Mouse (Mus musculus) heart, embryonic 10.5 days (tissue): Measurements from ENCODE around the gene Fam229b. TPM values are rescaled to one million over a fixed set of nuclear protein-coding genes. Genes with fewer than 3 reads are reported as not detected.

Experiments used
- DNase-seq: peaks from one replicate; pipeline ENCODE4 v3.0.0-alpha.2; 2017; ENCODE audit warnings: low spot score
- H3K27ac ChIP-seq: fragments of 300-500 bp; sonication (generic); 2 replicates; pipeline ENCODE4 v1.5.1; 2016; ENCODE audit warnings: mild to moderate bottlenecking
- H3K27me3 ChIP-seq: fragments of 300-500 bp; sonication (generic); 2 replicates; pipeline ENCODE4 v1.6.1; 2016; ENCODE audit warnings: mild to moderate bottlenecking; ENCODE audit not compliant: poor library complexity, insufficient read depth, severe bottlenecking
- H3K36me3 ChIP-seq: fragments of 300-500 bp; sonication (generic); 2 replicates; pipeline ENCODE4 v1.6.1; 2016; ENCODE audit warnings: mild to moderate bottlenecking, moderate library complexity
- H3K4me1 ChIP-seq: fragments of 300-500 bp; sonication (generic); 2 replicates; pipeline ENCODE4 v1.6.1; 2016; ENCODE audit warnings: mild to moderate bottlenecking
- H3K4me3 ChIP-seq: fragments of 300-500 bp; sonication (generic); 2 replicates; pipeline ENCODE4 v1.5.1; 2016; ENCODE audit warnings: mild to moderate bottlenecking, moderate library complexity
- H3K9me3 ChIP-seq: fragments of 300-500 bp; sonication (generic); 2 replicates; pipeline ENCODE4 v1.6.1; 2016; ENCODE audit warnings: mild to moderate bottlenecking, moderate library complexity
- WGBS: fragments of 180-500 bp; shearing (Covaris S2); methylation state at CpG from one replicate; pipeline ENCODE4 v1.1.7; 2016; 5-methylcytosine and 5-hydroxymethylcytosine counted together
- polyA plus RNA-seq: library from polyadenylated mRNA; unstranded; fragments of >200 nt; fragmentation: Nextera tagmentation; extraction: Ambion mirVana; gene quantifications from 2 replicates; pipeline ENCODE4 v1.2.1, GENCODE M21; 2016

Gene Fam229b
- polyA plus RNA-seq, 1 experiment from 2014 or later = 5.9 TPM

- H3K4me1 ChIP-seq = peaks cover 6% of the 10 kb centered on the region; the same call in 1 of the 2 replicates
- DNase-seq = no peak
- no peaks in the 10 kb centered on the region for H3K36me3 ChIP-seq
- H3K9me3 ChIP-seq = no peaks in the 10 kb centered on the region
- no peak overlapping the region for H3K4me3 ChIP-seq
- no peak overlapping the region for H3K27ac ChIP-seq
- 0 out of 2 replicates have a peak, but pooled peaks cover 5% of the 10 kb centered on the region for H3K27me3 ChIP-seq
- 62% methylated on average over 18 of the region's 18 CpGs for WGBS
Measured at GRCm38 (mm10) chr10:39162666-39163484, 29.2 kb upstream of the Fam229b start.

GRCm38 (mm10) chr10:39161406-39161805 is 27.7 kb upstream of the Fam229b start:
- H3K4me3 ChIP-seq = no peak overlapping the region
- WGBS = 86% methylated on average over 1 of the region's 1 CpGs
- H3K27me3 ChIP-seq = no peaks in the 10 kb centered on the region
- peaks cover 6% of the 10 kb centered on the region; the same call in 1 of the 2 replicates for H3K4me1 ChIP-seq
- H3K27ac ChIP-seq = no peak overlapping the region
- no peaks in the 10 kb centered on the region for H3K9me3 ChIP-seq
- DNase-seq = no peak
- H3K36me3 ChIP-seq = no peaks in the 10 kb centered on the region

GRCm38 (mm10) chr10:39158306-39158705 is 24.6 kb upstream of the Fam229b start:
- Histone ChIP-seq H3K36me3 (no peaks in the 10 kb centered on the region), H3K9me3 (no peaks in the 10 kb centered on the region), H3K27ac (no peak overlapping the region), H3K27me3 (no peaks in the 10 kb centered on the region), H3K4me3 (no peak overlapping the region), H3K4me1 (no peaks in the 10 kb centered on the region)
- no peak for DNase-seq
- WGBS = 52% methylated on average over 12 of the region's 12 CpGs

GRCm38 (mm10) chr10:39157321-39157720 is 23.6 kb upstream of the Fam229b start:
- no peak for DNase-seq
- no peaks in the 10 kb centered on the region for H3K9me3 ChIP-seq
- no peak overlapping the region for H3K4me3 ChIP-seq
- 96% methylated on average over 1 of the region's 1 CpGs for WGBS
- no peak overlapping the region for H3K27ac ChIP-seq
- H3K27me3 ChIP-seq = no peaks in the 10 kb centered on the region
- no peaks in the 10 kb centered on the region for H3K4me1 ChIP-seq
- no peaks in the 10 kb centered on the region for H3K36me3 ChIP-seq

- Histone ChIP-seq H3K4me1 (no peaks in the 10 kb centered on the region), H3K27me3 (no peaks in the 10 kb centered on the region), H3K36me3 (no peaks in the 10 kb centered on the region), H3K9me3 (no peaks in the 10 kb centered on the region), H3K27ac (no peak overlapping the region), H3K4me3 (no peak overlapping the region)
- WGBS = 84% methylated on average over 5 of the region's 5 CpGs
- DNase-seq = no peak
Measured at GRCm38 (mm10) chr10:39156719-39157118, 23.0 kb upstream of the Fam229b start.

- H3K36me3 ChIP-seq = peaks cover 84% of the 10 kb centered on the region
- DNase-seq = no peak
- H3K4me3 ChIP-seq = no peak overlapping the region
- WGBS = 87% methylated on average over 12 of the region's 12 CpGs
- no peak overlapping the region for H3K27ac ChIP-seq
- H3K27me3 ChIP-seq = no peaks in the 10 kb centered on the region
- no peaks in the 10 kb centered on the region for H3K4me1 ChIP-seq
- no peaks in the 10 kb centered on the region for H3K9me3 ChIP-seq
Measured at GRCm38 (mm10) chr10:39142216-39142615, 8.5 kb upstream of the Fam229b start.

- DNase-seq = no peak
- Histone ChIP-seq H3K27ac (no peak overlapping the region), H3K4me1 (no peaks in the 10 kb centered on the region), H3K4me3 (no peak overlapping the region), H3K9me3 (no peaks in the 10 kb centered on the region), H3K27me3 (no peaks in the 10 kb centered on the region), H3K36me3 (peaks cover 84% of the 10 kb centered on the region)
- WGBS = 92% methylated on average over 2 of the region's 2 CpGs
Measured at GRCm38 (mm10) chr10:39141401-39141800, 7.7 kb upstream of the Fam229b start.

GRCm38 (mm10) chr10:39140843-39141242 is 7.1 kb upstream of the Fam229b start:
- no peaks in the 10 kb centered on the region for H3K27me3 ChIP-seq
- 0 out of 2 replicates have a peak, but pooled peaks cover under 1% of the 10 kb centered on the region for H3K4me1 ChIP-seq
- H3K4me3 ChIP-seq = no peak overlapping the region
- no peak overlapping the region for H3K27ac ChIP-seq
- H3K36me3 ChIP-seq = peaks cover 79% of the 10 kb centered on the region
- WGBS = 88% methylated on average over 14 of the region's 14 CpGs
- H3K9me3 ChIP-seq = no peaks in the 10 kb centered on the region
- DNase-seq = no peak

- no peak for DNase-seq
- Histone ChIP-seq H3K4me1 (peaks cover 13% of the 10 kb centered on the region; the same call in 1 of the 2 replicates), H3K27me3 (no peaks in the 10 kb centered on the region), H3K9me3 (no peaks in the 10 kb centered on the region), H3K4me3 (no peak overlapping the region), H3K27ac (no peak overlapping the region), H3K36me3 (peaks cover 59% of the 10 kb centered on the region)
- WGBS = 88% methylated on average over 6 of the region's 6 CpGs
Measured at GRCm38 (mm10) chr10:39138761-39139160, 5.0 kb upstream of the Fam229b start.

GRCm38 (mm10) chr10:39137766-39138165 is 4.1 kb upstream of the Fam229b start:
- 71% methylated on average over 3 of the region's 3 CpGs for WGBS
- Histone ChIP-seq H3K27ac (no peak overlapping the region), H3K4me3 (no peak overlapping the region), H3K4me1 (peaks cover 13% of the 10 kb centered on the region; the same call in 1 of the 2 replicates), H3K9me3 (no peaks in the 10 kb centered on the region), H3K27me3 (no peaks in the 10 kb centered on the region), H3K36me3 (peaks cover 49% of the 10 kb centered on the region)
- no peak for DNase-seq

- DNase-seq = no peak
- WGBS = 33% methylated on average over 4 of the region's 4 CpGs
Measured at GRCm38 (mm10) chr10:39121412-39121811, 12.3 kb downstream of the Fam229b start.

GRCm38 (mm10) chr10:39109489-39109874 is 24.2 kb downstream of the Fam229b start:
- H3K9me3 ChIP-seq = no peaks in the 10 kb centered on the region
- H3K36me3 ChIP-seq = peaks cover 53% of the 10 kb centered on the region; the same call in 1 of the 2 replicates
- WGBS = 68% methylated on average over 4 of the region's 4 CpGs
- H3K27me3 ChIP-seq = no peaks in the 10 kb centered on the region
- no peak overlapping the region for H3K27ac ChIP-seq
- H3K4me1 ChIP-seq = no peaks in the 10 kb centered on the region
- H3K4me3 ChIP-seq = no peak overlapping the region
- no peak for DNase-seq

More at GRCm38 (mm10) chr10:39121412-39121811, 12.3 kb downstream of the Fam229b start:
- Histone ChIP-seq H3K4me3 (no peak overlapping the region), H3K4me1 (no peaks in the 10 kb centered on the region; the same call in 1 of the 2 replicates), H3K36me3 (no peaks in the 10 kb centered on the region), H3K9me3 (no peaks in the 10 kb centered on the region), H3K27ac (no peak overlapping the region), H3K27me3 (no peaks in the 10 kb centered on the region)

- H3K36me3 ChIP-seq = peaks cover 53% of the 10 kb centered on the region; the same call in 1 of the 2 replicates
Measured at GRCm38 (mm10) chr10:39108837-39109488, 24.8 kb downstream of the Fam229b start.

More at GRCm38 (mm10) chr10:39108837-39109488, 24.8 kb downstream of the Fam229b start:
- Histone ChIP-seq H3K27ac (no peak overlapping the region), H3K4me3 (no peak overlapping the region), H3K4me1 (no peaks in the 10 kb centered on the region), H3K9me3 (no peaks in the 10 kb centered on the region), H3K27me3 (no peaks in the 10 kb centered on the region)
- 71% methylated on average over 10 of the region's 10 CpGs for WGBS
- DNase-seq = no peak
